Mouse (Mus musculus) spleen, adult 12 weeks (tissue): ENCODE results near the gene Aimp1.

Source experiments
- DNase-seq: peaks from one replicate; pipeline ENCODE4 v3.0.0; 2022; ENCODE audit warnings: low spot score

Aimp1 gene

GRCm38 (mm10) chr3:132684231-132684928 lies at the start of gene Aimp1:
Gene Aimp1 (minus strand): TSS chr3:132684370.
- no peak for DNase-seq

DNA sequence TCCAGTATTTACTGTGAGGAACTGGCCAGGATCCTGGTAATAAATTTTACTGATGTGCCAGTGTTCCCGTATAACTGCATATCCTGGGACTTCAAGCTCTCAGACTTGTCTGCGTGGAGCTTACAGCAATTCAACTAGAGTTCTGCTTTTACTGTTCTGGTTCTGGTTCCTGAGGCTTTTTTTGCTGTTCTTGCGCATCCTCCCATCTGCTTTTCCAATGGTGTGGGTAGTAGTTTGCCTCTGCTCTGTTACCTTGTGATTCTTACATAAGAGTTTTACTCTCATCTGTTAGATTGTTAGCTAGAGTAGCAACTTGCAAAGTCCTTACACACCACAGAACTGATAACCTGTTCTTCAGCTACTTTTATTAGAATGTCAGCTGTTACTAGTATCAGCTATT lies 40.2 kb upstream of the Aimp1 start:
- no peak for DNase-seq

GRCm38 (mm10) chr3:132717316-132717715 lies 33.1 kb upstream of the Aimp1 start:
- DNase-seq = no peak

- DNase-seq = no peak
Observed at GRCm38 (mm10) chr3:132713913-132714312, 29.7 kb upstream of the Aimp1 start.

DNA sequence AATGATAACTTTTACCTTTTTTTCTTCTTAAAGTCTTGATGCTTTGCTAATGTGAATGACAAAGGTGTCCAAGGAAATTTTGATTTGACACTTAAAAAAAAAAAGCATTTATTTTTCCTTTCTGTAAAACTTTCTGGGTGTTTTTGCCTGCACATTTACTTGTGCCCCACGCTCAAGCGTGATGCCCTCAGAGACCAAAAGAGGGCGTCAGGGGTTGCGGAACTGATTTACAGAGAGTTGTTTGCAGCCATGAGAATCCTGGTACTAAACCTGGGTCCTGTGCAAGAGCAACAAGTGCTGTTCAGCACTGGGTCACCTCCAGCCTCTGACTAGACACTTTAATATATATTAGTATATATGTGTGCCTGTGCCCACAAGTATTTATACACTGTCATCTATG lies 22.8 kb upstream of the Aimp1 start:
- no peak for DNase-seq

GRCm38 (mm10) chr3:132704216-132704615 lies 20.0 kb upstream of the Aimp1 start:
- DNase-seq = no peak

DNA sequence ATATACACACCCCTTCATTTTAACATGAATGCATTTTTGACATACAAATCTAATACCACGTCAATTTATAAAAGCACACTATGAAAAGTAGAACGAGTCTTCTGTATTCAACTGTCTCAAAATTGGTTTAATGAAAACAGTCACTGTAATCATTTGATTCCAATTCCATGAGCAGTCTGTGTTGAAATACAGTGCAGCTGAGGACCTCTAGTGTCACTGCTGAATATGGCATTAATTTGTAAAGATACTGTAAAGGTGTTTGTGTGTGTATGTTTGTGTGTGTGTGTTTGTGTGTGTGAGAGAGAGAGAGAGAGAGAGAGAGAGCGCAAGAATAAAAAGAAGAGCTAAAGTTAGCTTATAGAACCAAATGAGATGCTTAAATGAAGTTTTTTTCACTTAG lies 17.2 kb upstream of the Aimp1 start:
- DNase-seq = no peak

DNA sequence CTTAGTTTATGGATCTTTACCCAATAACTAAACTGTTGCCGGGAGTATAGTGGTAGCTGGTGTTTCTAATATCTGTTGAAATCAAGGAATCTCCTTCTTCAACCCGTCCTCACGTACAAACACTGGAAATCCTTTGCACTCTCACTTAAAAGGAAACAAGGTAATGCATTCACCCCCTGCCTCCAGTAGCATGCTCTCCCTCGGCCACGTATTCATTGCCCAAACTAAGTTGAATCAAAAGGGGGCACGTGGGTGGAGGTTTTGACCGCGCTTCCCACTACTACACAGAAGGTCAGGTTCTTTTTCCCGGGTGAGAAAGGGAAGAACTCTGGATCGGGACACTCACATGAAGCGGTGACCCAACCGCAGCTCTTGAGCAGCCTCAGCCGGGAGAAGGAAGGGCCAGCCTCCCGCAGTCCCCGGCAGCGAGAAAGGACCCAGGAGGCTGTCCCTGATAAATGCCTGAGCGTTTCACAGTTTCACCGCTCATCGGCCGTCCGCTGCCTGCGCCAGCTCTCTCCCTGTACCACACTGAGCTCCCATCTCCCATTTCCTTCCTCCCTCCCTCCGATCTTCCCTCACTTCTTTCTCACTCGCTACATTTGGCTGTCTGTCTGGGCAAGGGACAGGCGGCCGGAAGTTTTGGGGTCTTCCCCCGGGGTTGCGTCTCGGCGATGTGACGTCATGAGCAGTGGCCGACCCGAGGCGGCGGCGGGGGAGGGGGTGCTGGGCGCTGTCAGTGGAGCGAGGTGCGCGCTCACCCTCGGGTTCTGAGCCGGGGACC lies 531 bp downstream of the Aimp1 start, which contains the start of gene Tbck:
TSS of gene Tbck (plus strand) at position 698 of the 784 bp plus-strand sequence.
- DNase-seq = peak; percentile 84

- no peak for DNase-seq
Observed at GRCm38 (mm10) chr3:132677494-132677893, 6.7 kb downstream of the Aimp1 start.

DNA sequence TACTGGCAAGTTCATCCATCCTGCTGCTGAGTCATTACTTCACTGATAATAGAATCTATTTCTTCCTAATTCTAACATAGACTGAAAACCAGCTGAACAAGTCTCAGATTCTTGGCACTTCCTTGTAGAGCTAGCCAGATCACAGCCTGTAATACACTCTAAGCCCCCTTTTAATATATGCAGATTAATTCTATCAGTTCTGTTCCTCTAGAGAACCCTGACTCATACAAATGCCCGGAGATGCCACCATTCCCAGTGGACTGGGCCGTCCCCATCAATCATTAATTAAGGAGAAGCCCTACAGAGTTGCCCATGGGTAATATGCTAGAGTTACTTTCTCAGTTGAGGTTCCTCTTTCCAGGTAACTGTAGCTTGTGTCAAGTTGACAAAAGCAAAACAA lies 28.2 kb downstream of the Aimp1 start:
- DNase-seq = no peak

DNA sequence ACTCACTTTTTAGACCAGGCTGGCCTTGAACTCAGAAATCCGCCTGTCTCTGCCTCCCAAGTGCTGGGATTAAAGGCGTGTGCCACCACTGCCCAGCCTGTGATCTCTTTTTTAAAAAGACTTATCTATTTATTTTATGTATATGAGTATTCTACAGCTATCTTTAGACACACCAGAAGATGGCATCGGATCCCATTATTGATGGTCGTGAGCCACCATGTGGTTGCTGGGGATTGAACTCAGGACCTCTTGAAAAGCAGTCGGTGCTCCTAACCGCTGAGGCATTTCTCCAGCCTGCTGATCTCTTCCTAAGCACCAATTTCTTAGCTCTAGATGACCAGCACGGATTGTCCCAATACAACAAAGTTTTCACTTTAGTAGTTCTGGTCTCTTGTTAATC lies 30.2 kb downstream of the Aimp1 start:
- DNase-seq = no peak

- DNase-seq = no peak
Observed at GRCm38 (mm10) chr3:132651776-132652175, 32.4 kb downstream of the Aimp1 start.

- DNase-seq = no peak
Observed at GRCm38 (mm10) chr3:132650191-132650590, 34.0 kb downstream of the Aimp1 start.

GRCm38 (mm10) chr3:132649368-132649767 lies 34.8 kb downstream of the Aimp1 start:
- DNase-seq = no peak

DNA sequence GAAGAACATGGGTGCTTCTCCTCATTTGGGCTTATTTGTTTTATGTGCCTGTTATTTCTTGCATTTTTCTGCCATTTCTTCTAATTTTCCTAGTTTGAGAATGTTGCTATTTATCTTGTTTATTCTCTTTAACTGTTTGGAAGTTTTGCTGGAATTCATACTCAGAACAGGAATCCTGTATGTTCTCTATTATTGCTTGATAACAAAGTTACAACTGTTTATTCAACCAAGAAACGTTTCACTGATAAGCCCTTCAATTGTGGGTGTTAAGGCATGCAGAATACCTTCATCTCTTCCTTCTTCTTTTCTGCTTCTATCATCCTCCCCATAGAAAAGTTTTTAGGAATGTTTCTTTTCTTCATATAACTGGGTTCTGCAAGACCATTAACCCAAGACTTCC lies 37.4 kb downstream of the Aimp1 start:
- no peak for DNase-seq

DNA sequence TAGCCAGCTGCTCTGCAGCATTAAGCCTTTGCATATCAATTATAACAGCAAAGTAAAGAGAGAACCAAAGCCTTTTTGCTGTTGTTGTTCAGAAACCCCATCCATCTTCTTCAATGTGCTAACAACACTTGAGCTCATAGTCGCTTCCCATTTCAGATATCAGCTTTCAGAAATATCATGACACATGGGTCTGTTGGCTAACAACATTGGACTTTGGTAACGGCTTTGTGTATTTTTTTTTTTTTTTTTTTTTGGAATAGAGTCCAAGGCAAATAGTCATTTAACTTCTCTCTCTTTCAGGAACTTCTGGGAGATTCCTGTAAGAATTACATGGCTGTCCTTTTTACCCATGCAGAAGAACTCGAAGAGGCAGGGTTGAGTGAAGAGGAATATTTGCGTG lies 40.1 kb downstream of the Aimp1 start:
- no peak for DNase-seq

GRCm38 (mm10) chr3:132637080-132637479 lies 47.1 kb downstream of the Aimp1 start:
- DNase-seq = no peak

GRCm38 (mm10) chr3:132633261-132633660 lies 50.9 kb downstream of the Aimp1 start:
- DNase-seq = no peak

GRCm38 (mm10) chr3:132629601-132630239 lies 54.5 kb downstream of the Aimp1 start, which contains the start of gene Gimd1:
Gene Gimd1 (plus strand): TSS chr3:132629820.
- DNase-seq = no peak

- DNase-seq = no peak
Observed at GRCm38 (mm10) chr3:132628741-132629140, 55.4 kb downstream of the Aimp1 start.
